Mouse (Mus musculus) cerebellum, adult 2 months (tissue): Measurements from ENCODE around the gene Kirrel2.

Experiments used
- CTCF ChIP-seq: fragments of 200-500 bp; IDR thresholded peaks from 2 replicates; pipeline ENCODE4 v1.5.1; 2011; ENCODE audit warnings: low read depth, mild to moderate bottlenecking, control low read depth, low read length, moderate library complexity, borderline replicate concordance; ENCODE audit not compliant: insufficient read depth
- POLR2A ChIP-seq: fragments of 200-500 bp; IDR thresholded peaks from 2 replicates; pipeline ENCODE4 v1.6.1; 2011; ENCODE audit warnings: low read length, control low read depth, borderline replicate concordance; ENCODE audit not compliant: insufficient read depth

GRCm38 (mm10) chr7:30402343-30402742, 55.1 kb downstream of the Kirrel2 start:
- TF ChIP-seq CTCF (no peak), POLR2A (no peak)
